ENCODE assay signal across 29 mouse cellular contexts in the genomic region with DNA sequence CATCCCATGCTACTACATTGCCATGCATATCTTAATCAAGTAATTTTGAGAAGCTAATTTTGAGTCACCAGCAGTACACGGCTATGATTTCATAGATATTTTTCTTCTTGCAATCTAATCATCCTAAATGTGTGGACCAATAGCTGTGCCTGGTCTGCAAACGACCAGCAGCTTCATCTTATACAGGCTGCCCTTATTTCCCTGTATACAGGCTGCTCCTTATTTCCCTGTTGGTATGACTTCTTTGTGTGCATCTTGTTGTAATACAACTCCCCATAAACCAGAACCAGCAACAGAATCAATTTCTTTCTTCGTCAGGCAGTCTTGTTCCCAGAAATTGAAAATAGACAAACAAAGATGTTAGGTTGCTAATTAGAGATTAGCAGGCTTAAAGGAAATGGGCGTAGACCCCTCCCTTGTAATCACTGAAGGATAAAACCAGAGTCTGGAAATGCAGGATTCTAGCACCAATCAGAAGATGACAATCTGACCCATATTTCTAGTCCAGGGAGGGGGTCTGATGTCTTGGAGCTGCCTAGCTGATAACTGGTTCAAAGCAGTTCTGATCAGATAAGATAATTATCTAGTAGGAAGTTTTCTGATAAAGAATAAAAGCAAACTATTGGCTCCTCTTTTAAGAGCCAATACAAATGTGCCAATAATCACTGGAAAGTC.
DNase-seq lines count a peak whose midpoint lies in the region; ATAC-seq and TF ChIP-seq lines count a peak whose summit lies in the region.
"Had no signal": no experiment of that assay in that cellular context is flagged by ENCODE, and none has a peak within 500 bp of the region (broad histone marks: within the 10 kb centered on the region; RNA-seq: fewer than 3 reads in every experiment).

No protein-coding gene starts in this region.

- no peak for TF ChIP-seq POLR2A in brain, embryonic 14.5 days (IDR thresholded peaks at IDR 0.05; ENCODE audit: borderline replicate concordance, extremely low read depth, insufficient read depth, insufficient read length, poor library complexity, severe bottlenecking)

- no peaks in the 10 kb centered on the region for H3K36me3 ChIP-seq in forebrain, embryonic 15.5 days
- no peaks in the 10 kb centered on the region for H3K36me3 ChIP-seq in forebrain, embryonic 12.5 days (replicated peaks)
- no peaks in the 10 kb centered on the region for H3K36me3 ChIP-seq in midbrain, embryonic 11.5 days (ENCODE audit: control insufficient read depth, insufficient read depth, low read length)
- H3K36me3 ChIP-seq in midbrain, embryonic 14.5 days (ENCODE audit: control insufficient read depth, insufficient read depth, low read length): no peaks in the 10 kb centered on the region
- no peaks in the 10 kb centered on the region for H3K36me3 ChIP-seq in hindbrain, embryonic 16.5 days (ENCODE audit: control insufficient read depth, insufficient read depth, low read length)
- H3K36me3 ChIP-seq: embryonic facial prominence, embryonic 12.5 days; heart, embryonic 12.5 days; limb, embryonic 12.5 days; liver, embryonic 15.5 days; neural tube, embryonic 12.5 days; stomach, embryonic 15.5 days had no signal

- peak; percentile 64 for DNase-seq in midbrain, embryonic 11.5 days (ENCODE audit: low spot score, missing footprints)
- DNase-seq in midbrain, embryonic 14.5 days: no peak
- DNase-seq in brain, embryonic 14.5 days (ENCODE audit: low read depth): peak; percentile 25
- DNase-seq in left cerebral cortex, adult 11 months (ENCODE audit: low spot score): no peak
- no peak for DNase-seq in heart, postnatal 36 days
- DNase-seq: adrenal gland, postnatal 14 days; cerebellum, adult 11-12 months; cerebellum, adult 9-11 months; embryo, embryonic 11 days; heart, adult 2 months; kidney, adult 8-10 months; kidney, postnatal 4 days; layer of hippocampus, adult 9-11 months; lung, embryonic 14.5 days; lung, postnatal 14 days; right cerebral cortex, postnatal 25 days; thymus, postnatal 25 days had no signal

- intact Hi-C loops in heart, postnatal 36 days (cut with DNase I): no loop called here

- ATAC-seq in forebrain, embryonic 15.5 days (replicated peaks): no peak
- no peak for ATAC-seq in forebrain, embryonic 12.5 days (ENCODE audit: low FRiP score)
- ATAC-seq in midbrain, embryonic 11.5 days (ENCODE audit: low FRiP score): no peak
- no peak for ATAC-seq in midbrain, embryonic 14.5 days (ENCODE audit: low FRiP score, low TSS enrichment)
- no peak; the same call in 1 of the 2 replicates for ATAC-seq in hindbrain, embryonic 16.5 days
- ATAC-seq: CD4-positive, CD25-positive, alpha-beta regulatory T cell, adult 4 months; intestine, embryonic 16.5 days had no signal

- no peak overlapping the region for H3K9ac ChIP-seq in forebrain, embryonic 15.5 days (replicated peaks)
- H3K9ac ChIP-seq in forebrain, embryonic 12.5 days: no peak overlapping the region
- no peak overlapping the region for H3K9ac ChIP-seq in midbrain, embryonic 11.5 days (ENCODE audit: low read length)
- H3K9ac ChIP-seq in midbrain, embryonic 14.5 days (replicated peaks; ENCODE audit: low read length): no peak overlapping the region
- H3K9ac ChIP-seq in hindbrain, embryonic 16.5 days (ENCODE audit: low read depth, low read length): no peak overlapping the region
- H3K9ac ChIP-seq: embryonic facial prominence, embryonic 12.5 days; heart, embryonic 12.5 days; limb, embryonic 12.5 days; liver, embryonic 15.5 days; lung, embryonic 14.5 days; neural tube, embryonic 12.5 days; stomach, embryonic 15.5 days had no signal

- no peaks in the 10 kb centered on the region for H3K27me3 ChIP-seq in forebrain, embryonic 15.5 days
- H3K27me3 ChIP-seq in forebrain, embryonic 12.5 days: no peaks in the 10 kb centered on the region
- no peaks in the 10 kb centered on the region for H3K27me3 ChIP-seq in midbrain, embryonic 11.5 days (ENCODE audit: control insufficient read depth, insufficient read depth, low read length)
- H3K27me3 ChIP-seq in midbrain, embryonic 14.5 days (ENCODE audit: control insufficient read depth, insufficient read depth, low read length): no peaks in the 10 kb centered on the region
- no peaks in the 10 kb centered on the region for H3K27me3 ChIP-seq in hindbrain, embryonic 16.5 days (replicated peaks; ENCODE audit: control insufficient read depth, insufficient read depth, low read length)
- H3K27me3 ChIP-seq: embryonic facial prominence, embryonic 12.5 days; heart, embryonic 12.5 days; limb, embryonic 12.5 days; liver, embryonic 15.5 days; neural tube, embryonic 12.5 days; stomach, embryonic 15.5 days had no signal

- no peak overlapping the region for H3K4me3 ChIP-seq in forebrain, embryonic 15.5 days
- no peak overlapping the region for H3K4me3 ChIP-seq in forebrain, embryonic 12.5 days (replicated peaks)
- no peak overlapping the region for H3K4me3 ChIP-seq in midbrain, embryonic 11.5 days (ENCODE audit: low read depth, low read length)
- H3K4me3 ChIP-seq in midbrain, embryonic 14.5 days (replicated peaks; ENCODE audit: low read depth, low read length): no peak overlapping the region
- H3K4me3 ChIP-seq in hindbrain, embryonic 16.5 days (ENCODE audit: low read length): no peak overlapping the region
- H3K4me3 ChIP-seq: embryonic facial prominence, embryonic 12.5 days; heart, adult 2 months; heart, embryonic 12.5 days; limb, embryonic 12.5 days; liver, embryonic 15.5 days; neural tube, embryonic 12.5 days; stomach, embryonic 15.5 days had no signal

- H3K4me1 ChIP-seq in forebrain, embryonic 15.5 days: peaks cover 7% of the 10 kb centered on the region; the same call in 1 of the 2 replicates
- no peaks in the 10 kb centered on the region for H3K4me1 ChIP-seq in forebrain, embryonic 12.5 days
- H3K4me1 ChIP-seq in midbrain, embryonic 11.5 days (ENCODE audit: control insufficient read depth, insufficient read depth, low read length): no peaks in the 10 kb centered on the region
- no peaks in the 10 kb centered on the region for H3K4me1 ChIP-seq in midbrain, embryonic 14.5 days (ENCODE audit: control insufficient read depth, insufficient read depth, low read length)
- no peaks in the 10 kb centered on the region; the same call in 1 of the 2 replicates for H3K4me1 ChIP-seq in hindbrain, embryonic 16.5 days (ENCODE audit: control insufficient read depth, insufficient read depth, low read depth, low read length)
- H3K4me1 ChIP-seq: embryonic facial prominence, embryonic 12.5 days; heart, embryonic 12.5 days; limb, embryonic 12.5 days; liver, embryonic 15.5 days; neural tube, embryonic 12.5 days; stomach, embryonic 15.5 days had no signal

- H3K9me3 ChIP-seq in forebrain, embryonic 15.5 days: no peaks in the 10 kb centered on the region
- no peaks in the 10 kb centered on the region for H3K9me3 ChIP-seq in forebrain, embryonic 12.5 days
- no peaks in the 10 kb centered on the region for H3K9me3 ChIP-seq in midbrain, embryonic 11.5 days (ENCODE audit: control insufficient read depth, low read length)
- no peaks in the 10 kb centered on the region for H3K9me3 ChIP-seq in midbrain, embryonic 14.5 days (ENCODE audit: control insufficient read depth, low read length)
- H3K9me3 ChIP-seq in hindbrain, embryonic 16.5 days (ENCODE audit: control insufficient read depth, low read length): no peaks in the 10 kb centered on the region
- H3K9me3 ChIP-seq: embryonic facial prominence, embryonic 12.5 days; heart, embryonic 12.5 days; limb, embryonic 12.5 days; liver, embryonic 15.5 days; neural tube, embryonic 12.5 days; stomach, embryonic 15.5 days had no signal

- 29% methylated on average over 4 of the region's 4 CpGs for WGBS in forebrain, embryonic 15.5 days
- 29% methylated on average over 4 of the region's 4 CpGs for WGBS in forebrain, embryonic 12.5 days
- WGBS in midbrain, embryonic 11.5 days: 57% methylated on average over 4 of the region's 4 CpGs
- WGBS in midbrain, embryonic 14.5 days: 47% methylated on average over 4 of the region's 4 CpGs
- WGBS in hindbrain, embryonic 16.5 days: 55% methylated on average over 4 of the region's 4 CpGs

- H3K27ac ChIP-seq in forebrain, embryonic 15.5 days (replicated peaks): peak overlapping the region; percentile 51
- H3K27ac ChIP-seq in forebrain, embryonic 12.5 days: no peak overlapping the region
- H3K27ac ChIP-seq in midbrain, embryonic 11.5 days (ENCODE audit: low read depth, low read length): no peak overlapping the region
- no peak overlapping the region for H3K27ac ChIP-seq in midbrain, embryonic 14.5 days (replicated peaks; ENCODE audit: low read depth, low read length)
- H3K27ac ChIP-seq in hindbrain, embryonic 16.5 days (ENCODE audit: low read depth, low read length): 0 out of 2 replicates have a peak overlapping the region, but pooled peaks have one; percentile 3
- H3K27ac ChIP-seq: embryonic facial prominence, embryonic 12.5 days; heart, adult 2 months; kidney, postnatal 0 days; limb, embryonic 12.5 days; liver, embryonic 15.5 days; neural tube, embryonic 12.5 days; stomach, embryonic 15.5 days had no signal

- no peak for TF ChIP-seq CTCF in brain, embryonic 14.5 days (IDR thresholded peaks at IDR 0.05; ENCODE audit: borderline replicate concordance, extremely low read depth, insufficient read depth, insufficient read length)

- no peak overlapping the region for H3K4me2 ChIP-seq in forebrain, embryonic 15.5 days (replicated peaks)
- no peak overlapping the region for H3K4me2 ChIP-seq in forebrain, embryonic 12.5 days
- no peak overlapping the region for H3K4me2 ChIP-seq in midbrain, embryonic 11.5 days
- no peak overlapping the region for H3K4me2 ChIP-seq in midbrain, embryonic 14.5 days (ENCODE audit: low read length)
- no peak overlapping the region for H3K4me2 ChIP-seq in hindbrain, embryonic 16.5 days (ENCODE audit: low read length)
- H3K4me2 ChIP-seq: embryonic facial prominence, embryonic 12.5 days; heart, embryonic 12.5 days; limb, embryonic 12.5 days; liver, embryonic 15.5 days; lung, embryonic 14.5 days; neural tube, embryonic 12.5 days; stomach, embryonic 15.5 days had no signal

Comparison
In these comparisons a context has a peak if more than half of its experiments do, and no peak if none do; other contexts are left out.
1. H3K27ac ChIP-seq: peak in forebrain, embryonic 15.5 days (single experiment) and hindbrain, embryonic 16.5 days (single experiment); none in forebrain, embryonic 12.5 days (single experiment), midbrain, embryonic 11.5 days (single experiment) and midbrain, embryonic 14.5 days (single experiment).
2. DNase-seq: peak in midbrain, embryonic 11.5 days (single experiment) and brain, embryonic 14.5 days (single experiment); none in midbrain, embryonic 14.5 days (single experiment), left cerebral cortex, adult 11 months (single experiment) and heart, postnatal 36 days (0 of 2).